Mouse (Mus musculus) embryonic stem cell, embryonic (primary cell): ENCODE results near the gene Vps72.

Experiments
- CTCF ChIA-PET, 4 experiments: fragments of 300-600 bp in 2 of 4; fragments of 350-600 bp in 2 of 4; sonication (Branson Sonifier 250); formaldehyde crosslinking; loops; one replicate each; lab custom pipeline; 2022; ENCODE audit warnings: inconsistent platforms in 2 of 4; lab: Charles Lee
- POLR2A ChIA-PET, 4 experiments: fragments of 300-600 bp in 2 of 4; fragments of 350-600 bp in 2 of 4; sonication (Branson Sonifier 250); formaldehyde crosslinking; loops; one replicate each; lab custom pipeline; 2022; ENCODE audit warnings: antibody characterized with exemption in 4 of 4, inconsistent platforms in 1 of 4; lab: Charles Lee

Vps72 gene

GRCm38 (mm10) chr3:95141474-95141873 is 30.7 kb downstream of the Vps72 start:
- ChIA-PET CTCF (interaction anchor here in 3 of 4 experiments (1.1 to 2.0 kb wide), 6 partner anchors 11 to 75 kb away, joined by 3 to 10 read pairs (median 6); no protein-coding TSS in a partner anchor), POLR2A (interaction anchor here in 3 of 4 experiments (0.8 to 2.9 kb wide), 15 partner anchors 13 to 143 kb away, joined by 3 to 18 read pairs (median 5); partner anchors contain the start of genes Sema6c (in 3 of the 3), Gabpb2 (in 1 of the 3), Tmod4 (in 1 of the 3) and Vps72 (in 1 of the 3))

GRCm38 (mm10) chr3:95141952-95142616 is 31.3 kb downstream of the Vps72 start, which contains the start of gene Tnfaip8l2:
TSS of gene Tnfaip8l2 (minus strand) at chr3:95142360.
- ChIA-PET CTCF (interaction anchor here (0.6 to 2.0 kb wide), 38 partner anchors 9 to 290 kb away, joined by 3 to 13 read pairs (median 5); partner anchors contain the start of genes Gabpb2 (in 1 of the 4), Gm128 (in 1 of the 4), Sema6c (in 1 of the 4) and Tmod4 (in 1 of the 4)), POLR2A (interaction anchor here in 3 of 4 experiments (0.5 to 2.9 kb wide), 28 partner anchors 10 to 612 kb away, joined by 3 to 14 read pairs (median 4); partner anchors contain the start of genes Sema6c (in 3 of the 3), Gabpb2 (in 1 of the 3), Tmod4 (in 1 of the 3) and Vps72 (in 1 of the 3))

GRCm38 (mm10) chr3:95142617-95143011 is 31.8 kb downstream of the Vps72 start:
- ChIA-PET POLR2A (interaction anchor here in 3 of 4 experiments (0.5 to 1.9 kb wide), 22 partner anchors 10 to 612 kb away, joined by 3 to 7 read pairs (median 4); partner anchors contain the start of genes Sema6c (in 2 of the 3), Gabpb2 (in 1 of the 3), Vps72 (in 1 of the 3) and Zfp687 (in 1 of the 3)), CTCF (interaction anchor here (0.5 to 2.0 kb wide), 54 partner anchors 9 to 446 kb away, joined by 3 to 13 read pairs (median 4); partner anchors contain the start of genes Sema6c (in 2 of the 4), Gabpb2 (in 1 of the 4), Gm128 (in 1 of the 4) and Golph3l (in 1 of the 4))

GRCm38 (mm10) chr3:95147924-95148323 is 37.1 kb downstream of the Vps72 start:
- ChIA-PET POLR2A (interaction anchor here in 2 of 4 experiments (0.7 to 1.8 kb wide), 3 partner anchors 27 to 94 kb away, joined by 3 to 4 read pairs (median 4); partner anchors contain the start of gene Vps72 (in 1 of the 2)), CTCF (interaction anchor here in 1 of 4 experiments (0.5 to 1.0 kb wide), 2 partner anchors 23 to 156 kb away, joined by 3 to 4 read pairs; partner anchors contain the start of gene Tmod4)

GRCm38 (mm10) chr3:95153874-95154273 is 43.1 kb downstream of the Vps72 start:
- CTCF ChIA-PET = no interaction called here

DNA sequence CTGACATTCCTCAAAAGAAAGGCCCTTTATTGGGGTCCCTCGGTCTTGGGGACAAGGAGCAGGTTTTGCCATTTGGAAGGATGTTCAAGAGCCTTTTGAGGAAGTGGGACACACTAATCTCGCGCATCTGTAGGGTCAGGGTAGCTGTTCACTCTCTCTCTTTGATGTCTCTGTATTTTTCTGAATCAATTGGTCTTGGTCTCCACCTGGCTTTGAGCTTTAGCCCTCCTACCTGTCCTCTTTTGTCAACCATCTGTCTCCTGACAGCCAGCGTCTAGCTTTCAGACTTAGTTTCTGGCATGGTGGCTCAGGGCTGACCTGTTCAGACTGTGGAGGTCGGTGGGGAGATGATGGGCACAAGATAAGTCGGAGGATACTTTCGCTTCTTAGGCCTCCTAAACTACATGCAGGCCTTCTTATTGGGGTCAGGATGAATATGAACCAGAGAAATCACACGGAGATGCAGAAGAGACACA is 48.7 kb downstream of the Vps72 start:
- POLR2A ChIA-PET = interaction anchor here in 3 of 4 experiments (0.6 to 7.5 kb wide), 37 partner anchors 9 to 465 kb away, joined by 3 to 107 read pairs (median 4); partner anchors contain the start of genes Tnfaip8l2 (in 3 of the 3), Bnipl (in 1 of the 3), Ensa (in 1 of the 3) and Gabpb2 (in 1 of the 3)
- CTCF ChIA-PET = interaction anchor here (0.6 to 2.1 kb wide), 11 partner anchors 9 to 151 kb away, joined by 3 to 13 read pairs (median 4); partner anchors contain the start of genes Gabpb2 (in 1 of the 4), Tmod4 (in 1 of the 4) and Tnfaip8l2 (in 1 of the 4)

More at GRCm38 (mm10) chr3:95153874-95154273, 43.1 kb downstream of the Vps72 start:
- POLR2A ChIA-PET = interaction anchor here in 1 of 4 experiments (0.6 kb wide), 1 partner anchor 305 kb away, joined by 5 read pairs; no protein-coding TSS in a partner anchor

DNA sequence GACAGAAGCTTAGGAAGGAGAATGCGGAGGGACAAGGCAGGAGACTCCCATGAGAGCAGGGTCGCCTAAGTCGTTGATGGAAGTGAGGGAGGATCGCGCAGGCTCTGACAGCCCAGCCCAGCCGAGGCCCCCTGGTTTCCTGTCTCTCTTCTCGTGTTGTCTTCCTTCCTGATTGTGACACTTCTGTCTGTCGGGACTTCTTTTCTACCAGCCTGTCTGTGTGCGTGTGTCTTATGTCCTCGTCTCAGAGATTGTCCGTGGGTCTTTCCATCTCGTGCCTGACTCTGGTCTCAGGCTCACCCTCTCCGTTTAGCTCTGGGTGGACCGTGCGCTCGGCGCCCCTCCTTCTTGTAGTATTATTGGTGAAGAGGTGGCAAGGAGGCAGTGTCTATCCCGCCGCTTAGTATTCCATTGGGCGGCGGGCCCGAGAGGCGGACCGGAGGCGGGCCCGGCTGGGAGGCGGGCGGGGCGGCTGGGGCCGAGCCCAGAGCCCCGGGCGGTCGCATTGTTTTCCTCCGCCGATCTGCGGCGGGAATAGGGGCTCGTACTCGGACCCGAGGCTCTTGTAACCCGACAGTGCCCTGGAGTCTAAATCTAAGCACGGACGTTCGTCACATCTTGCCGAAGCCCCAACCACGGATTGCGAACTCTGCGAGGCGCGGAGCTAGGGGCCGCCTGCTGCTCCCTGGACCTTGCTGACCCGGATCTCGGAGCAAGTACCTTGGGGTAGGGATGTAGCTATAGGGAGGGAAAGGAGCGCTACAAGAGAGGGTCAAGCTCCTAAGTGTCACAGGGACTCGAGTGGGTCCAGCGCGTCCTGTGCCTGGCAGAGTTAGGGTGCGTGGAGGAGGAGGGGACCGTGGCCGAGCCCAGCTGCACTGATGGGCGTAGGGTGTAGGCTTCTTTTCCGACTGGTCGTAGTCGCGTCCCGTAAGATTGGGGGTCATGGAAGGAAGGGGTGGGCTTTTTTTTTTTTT is 49.5 kb downstream of the Vps72 start, which contains the start of gene Sema6c:
TSS of gene Sema6c (plus strand) at position 471 of the 977 bp plus-strand sequence.
- ChIA-PET POLR2A (interaction anchor here in 3 of 4 experiments (0.6 to 7.5 kb wide), 44 partner anchors 8 to 464 kb away, joined by 3 to 107 read pairs (median 4); partner anchors contain the start of genes Tnfaip8l2 (in 3 of the 3), Gabpb2 (in 2 of the 3), Bnipl (in 1 of the 3) and Ensa (in 1 of the 3)), CTCF (interaction anchor here (0.6 to 2.5 kb wide), 13 partner anchors 9 to 150 kb away, joined by 3 to 13 read pairs (median 4); partner anchors contain the start of genes Gabpb2 (in 1 of the 4), Tmod4 (in 1 of the 4) and Tnfaip8l2 (in 1 of the 4))

DNA sequence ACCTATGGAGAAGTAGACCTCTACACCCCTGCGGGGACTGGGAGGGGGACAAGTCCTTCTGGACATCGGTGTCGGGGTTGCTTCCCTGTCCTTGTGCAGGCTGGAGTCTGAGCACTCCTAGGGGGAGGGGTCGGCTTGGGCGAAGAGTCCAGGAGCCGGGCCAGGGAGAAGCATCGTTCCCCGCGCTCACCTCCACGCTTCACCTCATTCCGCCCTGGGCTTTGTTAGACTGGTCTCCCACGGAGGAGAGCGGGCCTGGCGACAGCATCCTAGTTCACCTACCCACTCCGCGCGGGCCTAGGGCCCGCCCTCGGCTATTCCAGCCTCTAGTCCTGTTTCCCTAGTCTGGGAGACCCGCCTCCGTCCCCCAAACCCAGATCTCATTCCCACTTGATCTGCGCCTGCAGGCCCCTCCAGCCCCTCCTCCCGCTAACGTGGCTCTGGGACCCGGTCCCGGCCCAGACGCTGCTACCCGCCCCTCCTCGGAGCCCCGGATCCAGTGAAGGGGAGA is 50.3 kb downstream of the Vps72 start:
- POLR2A ChIA-PET = interaction anchor here (0.5 to 7.5 kb wide), 33 partner anchors 10 to 464 kb away, joined by 3 to 107 read pairs (median 4); partner anchors contain the start of genes Tnfaip8l2 (in 3 of the 4), Gabpb2 (in 2 of the 4), Ensa (in 1 of the 4) and Prune1 (in 1 of the 4)
- CTCF ChIA-PET = interaction anchor here in 3 of 4 experiments (1.1 to 2.9 kb wide), 9 partner anchors 9 to 108 kb away, joined by 3 to 8 read pairs (median 5); partner anchors contain the start of genes Gabpb2 (in 1 of the 3) and Tnfaip8l2 (in 1 of the 3)

DNA sequence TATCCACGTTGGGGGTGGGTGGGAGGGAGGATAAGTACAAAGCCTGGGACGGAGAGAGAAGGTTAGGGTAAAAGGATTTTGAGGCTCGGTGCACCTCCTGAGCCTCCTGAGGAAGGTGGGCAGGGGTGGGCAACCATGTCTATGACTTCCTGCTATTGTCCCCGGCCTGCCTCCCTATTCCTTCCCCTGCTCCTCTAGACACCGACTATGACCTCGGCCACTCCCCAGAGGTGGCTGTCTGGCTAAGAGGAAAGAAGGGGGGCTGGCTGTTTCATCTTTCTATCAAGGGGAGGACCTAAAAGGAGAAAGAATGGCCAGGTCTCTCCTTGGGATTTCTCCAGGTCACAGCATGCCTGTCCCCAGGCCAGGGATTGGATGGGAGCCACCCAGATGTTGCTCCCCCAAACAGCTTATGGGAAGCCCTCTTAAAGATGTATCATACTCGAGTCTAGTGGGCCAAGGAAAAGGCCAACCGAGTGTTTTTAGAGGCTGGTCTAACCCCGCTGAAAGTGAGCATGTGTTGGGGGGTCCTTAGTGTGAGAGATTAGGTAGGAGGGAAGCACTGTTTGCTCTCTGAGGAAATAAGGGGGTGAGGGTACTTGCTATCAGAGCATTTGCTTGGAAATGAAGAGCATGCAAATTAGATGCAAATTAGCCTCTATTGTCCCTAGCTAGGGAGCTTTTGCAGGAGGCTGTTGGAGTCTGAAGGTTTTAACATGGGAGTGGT is 51.0 kb downstream of the Vps72 start:
- ChIA-PET CTCF (interaction anchor here in 3 of 4 experiments (0.6 to 2.9 kb wide), 11 partner anchors 9 to 165 kb away, joined by 3 to 13 read pairs (median 3); partner anchors contain the start of genes Gabpb2 (in 1 of the 3), Tmod4 (in 1 of the 3) and Tnfaip8l2 (in 1 of the 3)), POLR2A (interaction anchor here (0.5 to 7.5 kb wide), 38 partner anchors 9 to 490 kb away, joined by 3 to 107 read pairs (median 5); partner anchors contain the start of genes Gabpb2 (in 2 of the 4), Zfp687 (in 2 of the 4), Mllt11 (in 1 of the 4) and Pi4kb (in 1 of the 4))

DNA sequence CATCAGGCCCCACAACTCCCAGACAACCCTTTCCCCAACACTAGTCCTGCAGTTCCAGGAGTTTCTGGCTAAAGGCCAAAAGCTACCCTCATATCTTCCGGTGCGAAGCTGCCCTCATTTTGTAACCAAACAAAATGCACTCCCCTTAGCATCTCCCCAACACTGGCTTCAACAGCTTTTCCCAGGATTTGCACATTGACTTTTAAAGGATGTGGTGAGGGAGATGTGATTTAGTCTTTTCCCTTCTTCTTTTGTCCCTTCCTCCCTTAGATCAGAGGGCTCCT is 51.5 kb downstream of the Vps72 start:
- CTCF ChIA-PET = interaction anchor here (0.6 to 2.9 kb wide), 13 partner anchors 9 to 166 kb away, joined by 3 to 13 read pairs (median 3); partner anchors contain the start of genes Tnfaip8l2 (in 2 of the 4), Gabpb2 (in 1 of the 4) and Tmod4 (in 1 of the 4)
- POLR2A ChIA-PET = interaction anchor here (0.6 to 7.5 kb wide), 33 partner anchors 9 to 490 kb away, joined by 3 to 107 read pairs (median 5); partner anchors contain the start of genes Gabpb2 (in 2 of the 4), Mllt11 (in 2 of the 4), Zfp687 (in 2 of the 4) and Pi4kb (in 1 of the 4)

DNA sequence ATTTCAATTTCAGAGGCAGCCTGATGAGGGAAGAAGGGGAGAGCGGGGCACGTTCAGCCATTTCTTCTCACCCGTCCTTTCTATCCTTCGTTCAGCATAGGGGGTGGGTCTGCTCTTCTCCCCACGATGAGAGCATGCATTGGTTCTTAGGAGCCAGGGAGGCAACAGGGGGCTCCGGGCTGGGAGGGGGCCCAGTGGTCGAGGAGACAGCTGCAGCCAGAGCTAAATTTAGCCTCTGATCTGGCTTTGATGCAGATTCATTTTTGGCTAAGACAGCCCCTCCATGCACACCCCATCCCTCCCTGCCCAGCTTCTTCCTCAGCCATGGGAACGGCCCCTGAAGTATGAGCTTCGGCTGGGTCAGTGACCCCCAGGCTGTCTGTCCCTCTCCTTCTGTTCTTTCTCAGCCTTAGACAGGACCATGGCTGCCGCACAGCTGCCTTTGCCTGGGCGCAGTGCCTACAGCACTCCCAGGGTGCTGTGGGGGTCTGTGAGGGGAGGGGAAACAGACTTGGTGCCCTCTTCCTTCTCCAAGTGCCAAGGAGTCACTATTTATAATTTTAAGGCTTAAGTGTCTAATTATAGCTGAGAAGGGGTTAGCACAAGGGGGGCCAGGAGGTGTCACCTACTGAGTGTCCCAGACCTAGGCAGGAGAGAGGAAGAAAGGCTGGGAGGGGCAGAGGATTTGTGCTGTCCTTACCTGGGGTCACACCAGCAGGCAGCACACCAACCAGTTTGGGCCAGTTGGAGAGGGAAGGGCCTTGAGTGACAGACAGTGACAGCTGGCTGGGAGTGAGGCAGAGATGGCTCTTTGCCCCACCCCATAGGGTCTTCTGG is 52.8 kb downstream of the Vps72 start:
- ChIA-PET CTCF (interaction anchor here (0.6 to 2.9 kb wide), 15 partner anchors 9 to 111 kb away, joined by 3 to 16 read pairs (median 5); partner anchors contain the start of genes Tnfaip8l2 (in 2 of the 4) and Gabpb2 (in 1 of the 4)), POLR2A (interaction anchor here (0.6 to 7.5 kb wide), 35 partner anchors 8 to 147 kb away, joined by 3 to 107 read pairs (median 4); partner anchors contain the start of genes Mllt11 (in 2 of the 4), Cdc42se1 (in 1 of the 4), Gabpb2 (in 1 of the 4) and Gm128 (in 1 of the 4))

GRCm38 (mm10) chr3:95164256-95164550 is 53.4 kb downstream of the Vps72 start:
- ChIA-PET POLR2A (interaction anchor here in 3 of 4 experiments (0.6 to 7.5 kb wide), 30 partner anchors 9 to 191 kb away, joined by 3 to 107 read pairs (median 4); partner anchors contain the start of genes Mllt11 (in 2 of the 3), Gabpb2 (in 1 of the 3), Gm128 (in 1 of the 3) and Pip5k1a (in 1 of the 3)), CTCF (interaction anchor here (0.6 to 2.9 kb wide), 14 partner anchors 9 to 110 kb away, joined by 3 to 16 read pairs (median 4); partner anchors contain the start of genes Gabpb2 (in 1 of the 4) and Tnfaip8l2 (in 1 of the 4))

DNA sequence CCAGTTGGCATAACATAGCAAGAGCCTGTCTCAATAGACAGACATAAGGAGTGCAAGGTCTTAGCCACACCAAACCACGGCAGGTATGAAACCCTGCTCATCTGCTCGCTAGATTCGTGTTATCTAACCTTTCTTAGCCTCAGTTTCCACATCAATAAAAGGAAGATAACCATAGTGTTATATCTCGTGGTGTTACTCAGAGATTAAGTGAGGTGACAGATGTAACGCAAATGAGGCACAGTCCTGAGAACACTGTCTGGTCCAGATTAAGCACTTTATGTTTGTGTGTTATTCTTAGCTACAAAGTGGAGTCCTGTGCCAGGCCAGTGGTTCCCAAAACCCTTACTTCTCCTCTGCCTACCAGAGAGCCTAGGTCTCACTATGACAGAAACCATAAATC is 54.0 kb downstream of the Vps72 start:
- CTCF ChIA-PET = interaction anchor here (0.6 to 2.9 kb wide), 11 partner anchors 9 to 146 kb away, joined by 3 to 16 read pairs (median 3); partner anchors contain the start of gene Gabpb2 (in 1 of the 4)
- POLR2A ChIA-PET = interaction anchor here in 3 of 4 experiments (0.6 to 7.5 kb wide), 29 partner anchors 8 to 1524 kb away, joined by 3 to 107 read pairs (median 4); partner anchors contain the start of genes Mllt11 (in 2 of the 3), Gm128 (in 1 of the 3), Pip5k1a (in 1 of the 3) and Psmd4 (in 1 of the 3)
